Mouse (Mus musculus) liver, embryonic 11.5 days (tissue): ENCODE results near the gene Gm38431. TPM values are rescaled to one million over a fixed set of nuclear protein-coding genes. Genes with fewer than 3 reads are reported as not detected.

Source experiments
- ATAC-seq: fragments of 200-750 bp; cut with Nextera tagmentation; replicated peaks from 2 replicates; pipeline ENCODE4 v1.8.0; 2017; ENCODE audit warnings: moderate number of reproducible peaks, mild to moderate bottlenecking, moderate TSS enrichment, moderate library complexity; ENCODE audit not compliant: low FRiP score
- DNase-seq: peaks from one replicate; pipeline ENCODE4 v3.0.0-alpha.2; 2017; ENCODE audit warnings: low spot score
- H3K27ac ChIP-seq: fragments of 300-500 bp; sonication (generic); 2 replicates; pipeline ENCODE4 v1.5.1; 2014; ENCODE audit warnings: mild to moderate bottlenecking, low read depth, low read length, control low read depth
- H3K27me3 ChIP-seq: fragments of 300-500 bp; sonication (generic); replicated peaks from 2 replicates; pipeline ENCODE4 v1.6.1; 2014; ENCODE audit warnings: low read length, mixed read lengths; ENCODE audit not compliant: control insufficient read depth, insufficient read depth
- H3K36me3 ChIP-seq: fragments of 300-500 bp; sonication (generic); 2 replicates; pipeline ENCODE4 v1.6.1; 2014; ENCODE audit warnings: mild to moderate bottlenecking, low read length, moderate library complexity, mixed read lengths; ENCODE audit not compliant: control insufficient read depth, insufficient read depth
- H3K4me1 ChIP-seq: fragments of 300-500 bp; sonication (generic); replicated peaks from 2 replicates; pipeline ENCODE4 v1.6.1; 2014; ENCODE audit warnings: low read length, mixed read lengths; ENCODE audit not compliant: control insufficient read depth, insufficient read depth
- H3K4me2 ChIP-seq: fragments of 300-500 bp; sonication (generic); 2 replicates; pipeline ENCODE4 v1.6.1; 2014; ENCODE audit warnings: mild to moderate bottlenecking, control low read depth, moderate library complexity
- H3K4me3 ChIP-seq: fragments of 300-500 bp; sonication (generic); 2 replicates; pipeline ENCODE4 v1.5.1; 2014; ENCODE audit warnings: low read depth, low read length, control low read depth
- H3K9ac ChIP-seq: fragments of 300-500 bp; sonication (generic); 2 replicates; pipeline ENCODE4 v1.6.1; 2014; ENCODE audit warnings: low read depth, low read length, control low read depth
- H3K9me3 ChIP-seq: fragments of 300-500 bp; sonication (generic); 2 replicates; pipeline ENCODE4 v1.6.1; 2016; ENCODE audit warnings: low read length, inconsistent platforms, mixed read lengths; ENCODE audit not compliant: control insufficient read depth
- WGBS: fragments of 180-500 bp; shearing (Covaris S2); extraction: QIAGEN DNeasy Blood & Tissue Kit; methylation state at CpG from one replicate; pipeline ENCODE4 v1.1.7; 2014; 5-methylcytosine and 5-hydroxymethylcytosine counted together
- polyA plus RNA-seq: library from polyadenylated mRNA; unstranded; fragments of >200 nt; fragmentation: Nextera tagmentation; extraction: Ambion mirVana; gene quantifications from 2 replicates; pipeline ENCODE4 v1.2.1, GENCODE M21; 2014

Gene Gm38431
- polyA plus RNA-seq, 1 experiment from 2014 or later: 4.3 TPM

DNA sequence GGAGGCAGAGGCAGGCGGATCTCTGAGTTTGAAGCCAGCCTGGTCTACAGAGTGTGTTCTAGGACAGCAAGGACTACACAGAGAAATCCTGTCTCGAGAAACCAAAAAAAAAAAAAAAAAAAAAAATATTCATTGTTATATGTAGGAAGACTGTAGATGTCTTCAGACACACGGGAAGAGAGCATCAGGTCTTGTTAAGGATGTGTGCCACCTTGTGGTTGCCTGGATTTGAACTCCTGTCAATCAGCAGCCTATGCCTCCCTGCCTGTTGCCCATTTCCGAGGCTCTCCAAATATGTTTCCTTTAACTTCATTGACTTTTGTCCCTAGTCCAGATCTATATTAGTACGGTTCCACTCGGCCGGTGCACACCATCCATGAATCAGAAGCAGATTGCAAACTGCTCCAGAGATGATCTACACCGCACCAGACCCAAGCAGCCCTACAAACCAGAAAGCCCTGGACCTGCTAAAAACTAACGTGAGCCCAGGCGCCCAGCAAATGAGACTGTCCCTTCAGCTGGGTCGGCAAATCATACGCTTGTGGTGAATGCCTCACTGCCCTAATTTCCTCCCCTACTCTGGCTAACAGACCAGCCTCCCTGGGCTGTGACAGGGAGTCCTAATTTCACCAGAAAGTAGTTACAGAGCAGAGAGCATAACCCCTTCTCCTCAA is 40.4 kb upstream of the Gm38431 start:
- no peak for DNase-seq
- peaks cover 9% of the 10 kb centered on the region for H3K4me1 ChIP-seq
- no peaks in the 10 kb centered on the region for H3K9me3 ChIP-seq
- no peak overlapping the region for H3K27ac ChIP-seq
- H3K27me3 ChIP-seq: no peaks in the 10 kb centered on the region
- H3K9ac ChIP-seq: no peak overlapping the region
- H3K36me3 ChIP-seq: 0 out of 2 replicates have a peak, but pooled peaks cover 2% of the 10 kb centered on the region
- no peak overlapping the region; the same call in 1 of the 2 replicates for H3K4me2 ChIP-seq
- ATAC-seq: no peak
- no peak overlapping the region for H3K4me3 ChIP-seq
- 75% methylated on average over 12 of the region's 12 CpGs for WGBS

DNA sequence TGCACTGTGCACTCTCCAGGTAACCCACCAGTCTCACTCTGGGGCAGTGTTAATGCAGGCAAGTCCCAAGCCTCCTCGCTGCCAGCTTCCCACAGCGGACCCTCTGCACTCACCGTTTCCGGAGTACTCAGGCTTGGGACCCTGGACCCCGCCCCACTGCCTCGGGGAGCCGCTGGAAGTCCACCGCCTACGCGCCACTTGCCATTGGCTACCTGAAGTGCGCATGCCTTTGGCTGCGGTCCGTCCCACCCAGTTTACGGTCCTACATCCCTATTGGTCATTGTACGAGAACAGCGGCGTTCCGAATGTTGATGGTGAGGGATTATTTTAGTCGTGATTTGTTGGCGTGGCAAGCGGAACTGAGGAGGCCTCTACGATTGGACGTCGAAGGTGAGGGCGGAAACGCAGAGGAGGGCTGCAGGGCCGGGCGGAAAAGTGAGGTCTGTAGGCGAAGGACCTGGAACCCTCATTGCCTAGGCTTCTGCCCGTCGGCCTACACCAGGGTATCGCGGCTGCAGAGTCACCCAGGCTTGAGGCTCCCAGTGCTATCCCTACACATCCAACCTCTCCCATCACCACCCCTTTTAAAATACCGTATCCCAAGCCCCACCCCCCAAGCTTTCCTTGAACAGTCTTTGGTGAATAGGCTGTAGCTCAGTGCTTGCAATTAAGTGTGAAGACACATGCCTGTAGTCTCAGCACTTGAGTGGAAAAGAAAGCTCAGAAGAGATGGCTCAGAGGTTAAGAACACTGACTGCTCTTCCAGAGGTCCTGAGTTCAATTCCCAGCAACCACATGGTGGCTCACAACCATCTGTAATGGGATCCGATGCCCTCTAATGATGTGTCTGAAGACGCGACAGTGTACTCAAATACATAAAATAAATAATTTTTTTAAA is 39.5 kb upstream of the Gm38431 start, which contains the start of gene Tyk2:
Gene Tyk2, minus strand, starts transcription at position 185 of the 898 bp plus-strand sequence.
- Histone ChIP-seq H3K27ac (peak within 1 kb of the TSS; percentile 28; the same call in 1 of the 2 replicates), H3K4me3 (peak within 1 kb of the TSS; percentile 58), H3K4me1 (peaks cover 9% of the 10 kb centered on the region), H3K9me3 (no peaks in the 10 kb centered on the region), H3K27me3 (no peaks in the 10 kb centered on the region), H3K9ac (peak within 1 kb of the TSS; percentile 66), H3K4me2 (peak within 1 kb of the TSS; percentile 80), H3K36me3 (no peaks in the 10 kb centered on the region)
- WGBS: 6% methylated on average over 37 of the region's 37 CpGs
- peak; percentile 95 for ATAC-seq
- peak; percentile 86 for DNase-seq

DNA sequence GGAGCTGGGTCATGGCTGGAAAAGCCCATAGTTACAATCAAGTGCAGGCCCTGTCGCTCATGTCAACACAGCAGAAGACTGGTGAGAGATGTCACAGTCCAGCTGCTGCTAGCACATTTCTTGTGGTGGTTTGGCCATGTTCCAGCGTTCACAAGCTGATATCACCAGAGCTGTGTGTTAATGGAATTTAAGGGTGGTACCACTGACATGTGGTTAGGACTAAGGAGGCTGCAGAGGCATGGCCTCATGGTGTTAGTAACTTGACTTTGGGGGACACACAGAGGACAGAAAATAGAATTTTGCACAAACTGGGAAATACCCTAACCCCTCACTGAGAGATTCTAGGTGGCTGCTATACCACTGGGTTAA is 34.4 kb upstream of the Gm38431 start:
- Histone ChIP-seq H3K4me3 (no peak overlapping the region), H3K9ac (no peak overlapping the region), H3K36me3 (peaks cover 7% of the 10 kb centered on the region; the same call in 1 of the 2 replicates), H3K27me3 (no peaks in the 10 kb centered on the region), H3K4me1 (peaks cover 4% of the 10 kb centered on the region), H3K4me2 (no peak overlapping the region), H3K27ac (no peak overlapping the region), H3K9me3 (no peaks in the 10 kb centered on the region)
- ATAC-seq: no peak
- 69% methylated on average over 2 of the region's 2 CpGs for WGBS
- DNase-seq: no peak

DNA sequence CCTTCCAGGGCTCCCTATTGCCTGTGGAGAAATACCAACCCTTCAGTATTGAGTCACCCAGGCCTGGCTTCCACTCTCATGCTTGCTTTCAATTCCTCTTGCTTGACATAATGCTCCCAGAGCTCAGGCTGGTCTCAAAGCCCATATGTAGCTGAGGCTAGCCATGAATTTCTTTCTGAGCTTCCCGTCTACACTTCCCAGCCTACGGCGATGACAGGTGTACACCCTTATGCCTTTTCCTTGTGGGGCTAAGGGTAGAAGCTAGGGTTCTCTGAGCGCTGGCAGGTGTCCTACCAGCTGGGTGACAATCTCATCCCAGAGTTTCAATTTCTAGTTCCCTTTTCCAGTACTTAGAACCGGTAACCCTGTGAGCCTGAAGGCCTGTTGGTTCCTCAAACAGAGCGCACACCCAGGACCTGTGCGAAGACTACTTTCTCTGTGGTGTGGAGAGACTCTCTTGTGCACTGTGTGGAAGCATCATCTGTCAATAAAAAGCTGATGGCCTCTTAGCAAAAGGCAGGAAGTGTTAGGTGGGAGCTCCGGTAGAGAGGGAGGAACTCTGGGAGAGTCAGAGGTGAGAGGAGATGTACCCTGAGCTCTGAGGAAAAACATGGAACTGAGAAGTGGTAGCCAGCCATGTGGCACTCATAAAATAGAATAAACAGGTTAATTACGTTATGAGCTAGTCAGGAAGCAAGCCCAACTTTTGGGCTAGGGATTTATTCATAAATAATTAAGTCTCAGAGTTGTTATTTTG is 33.9 kb upstream of the Gm38431 start:
- no peaks in the 10 kb centered on the region for H3K9me3 ChIP-seq
- no peak for ATAC-seq
- H3K9ac ChIP-seq: no peak overlapping the region
- WGBS: 78% methylated on average over 9 of the region's 9 CpGs
- H3K4me1 ChIP-seq: peaks cover 4% of the 10 kb centered on the region
- H3K27ac ChIP-seq: no peak overlapping the region
- no peak for DNase-seq
- H3K4me3 ChIP-seq: no peak overlapping the region
- peaks cover 8% of the 10 kb centered on the region; the same call in 1 of the 2 replicates for H3K36me3 ChIP-seq
- no peaks in the 10 kb centered on the region for H3K27me3 ChIP-seq
- H3K4me2 ChIP-seq: no peak overlapping the region

DNA sequence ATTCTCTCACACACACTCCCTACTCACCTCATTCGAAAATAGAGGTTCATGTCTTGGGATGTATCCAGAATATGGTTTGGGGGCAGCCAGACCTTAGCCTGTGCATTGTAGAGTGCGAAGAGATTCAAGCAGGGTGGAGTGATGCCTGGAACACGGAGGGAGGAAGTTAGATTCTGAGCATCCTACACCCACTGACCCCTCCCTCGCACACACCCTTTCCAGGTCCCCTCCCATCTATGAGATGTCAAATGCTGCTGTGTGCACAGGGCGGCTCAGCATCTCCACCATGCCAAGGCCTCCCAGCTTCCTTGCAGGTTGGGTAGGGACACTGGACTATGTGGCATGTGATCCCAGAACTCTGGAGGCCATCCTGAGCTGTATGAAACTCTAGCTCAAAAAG is 33.0 kb upstream of the Gm38431 start:
- no peak for DNase-seq
- Histone ChIP-seq H3K36me3 (peaks cover 8% of the 10 kb centered on the region; the same call in 1 of the 2 replicates), H3K27me3 (no peaks in the 10 kb centered on the region), H3K27ac (no peak overlapping the region), H3K4me2 (no peak overlapping the region), H3K9me3 (no peaks in the 10 kb centered on the region), H3K4me3 (no peak overlapping the region), H3K4me1 (no peaks in the 10 kb centered on the region; the same call in 1 of the 2 replicates), H3K9ac (no peak overlapping the region)
- no peak for ATAC-seq
- 84% methylated on average over 5 of the region's 5 CpGs for WGBS

DNA sequence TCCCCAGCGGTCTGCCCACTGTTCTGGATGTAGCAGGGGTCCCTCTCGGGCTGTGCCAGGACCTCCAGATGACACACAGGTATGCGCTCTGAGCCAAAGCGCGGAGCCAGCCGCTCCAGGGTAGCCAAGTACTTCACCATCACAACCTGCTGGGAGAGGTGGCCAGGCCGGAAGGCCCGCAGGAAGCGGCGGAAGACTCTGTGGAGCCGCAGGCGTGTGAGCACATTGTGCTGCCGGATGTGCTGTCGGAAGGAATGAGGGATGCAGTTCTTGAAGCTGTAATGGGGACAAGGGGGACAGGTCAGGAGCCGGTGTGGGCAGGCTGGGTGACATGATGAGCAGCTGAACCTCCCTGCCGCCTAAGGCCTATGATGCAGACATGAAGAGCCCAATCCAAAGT is 29.7 kb upstream of the Gm38431 start:
- Histone ChIP-seq H3K9ac (no peak overlapping the region), H3K9me3 (no peaks in the 10 kb centered on the region), H3K4me2 (no peak overlapping the region), H3K27me3 (no peaks in the 10 kb centered on the region), H3K27ac (no peak overlapping the region), H3K36me3 (peaks cover 8% of the 10 kb centered on the region; the same call in 1 of the 2 replicates), H3K4me3 (no peak overlapping the region), H3K4me1 (no peaks in the 10 kb centered on the region)
- no peak for ATAC-seq
- 82% methylated on average over 16 of the region's 16 CpGs for WGBS
- no peak for DNase-seq

DNA sequence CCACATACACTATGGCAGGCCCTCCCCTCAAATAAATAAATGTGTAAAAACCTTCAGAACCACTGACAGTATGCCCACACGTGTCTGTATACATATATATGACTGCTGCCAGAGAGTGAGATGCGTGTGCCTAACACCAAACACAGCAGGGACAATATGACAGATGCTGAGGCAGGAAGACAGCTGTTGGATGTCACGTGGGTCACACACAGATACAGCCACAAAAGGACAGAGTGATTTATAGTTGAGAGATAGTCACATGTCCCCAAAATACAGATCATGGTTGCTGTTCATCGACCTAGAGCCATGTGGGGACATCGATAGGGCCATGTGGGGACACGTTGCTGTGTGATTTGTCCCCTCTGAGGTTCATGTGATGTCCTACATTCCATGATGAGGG is 25.3 kb upstream of the Gm38431 start:
- WGBS: 77% methylated on average over 6 of the region's 6 CpGs
- H3K4me1 ChIP-seq: no peaks in the 10 kb centered on the region; the same call in 1 of the 2 replicates
- no peak overlapping the region for H3K9ac ChIP-seq
- H3K36me3 ChIP-seq: 0 out of 2 replicates have a peak, but pooled peaks cover 3% of the 10 kb centered on the region
- H3K9me3 ChIP-seq: no peaks in the 10 kb centered on the region
- DNase-seq (no peak), ATAC-seq (no peak)
- H3K4me3 ChIP-seq: no peak overlapping the region
- H3K27ac ChIP-seq: no peak overlapping the region
- no peak overlapping the region for H3K4me2 ChIP-seq
- H3K27me3 ChIP-seq: no peaks in the 10 kb centered on the region

DNA sequence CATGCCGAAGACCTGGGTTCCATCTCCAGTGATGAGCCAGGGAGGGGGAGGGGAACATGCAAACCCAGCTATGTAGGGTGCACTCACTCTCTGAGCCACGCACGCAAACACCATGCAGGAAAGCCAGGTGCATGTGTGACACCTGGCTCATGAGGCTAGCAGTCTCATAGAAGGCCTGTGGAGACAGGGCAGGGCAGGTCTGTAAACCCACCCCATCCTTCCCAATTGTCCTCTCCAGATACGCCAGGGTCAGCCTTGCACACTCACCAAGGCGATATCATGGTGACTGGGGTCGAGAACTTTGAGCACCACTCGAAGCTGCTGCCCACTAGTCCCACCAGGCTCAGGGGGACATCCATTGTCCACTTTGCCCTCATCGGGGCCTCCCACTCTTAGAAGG is 23.3 kb upstream of the Gm38431 start:
- H3K9me3 ChIP-seq: no peaks in the 10 kb centered on the region
- H3K4me1 ChIP-seq: peaks cover 2% of the 10 kb centered on the region; the same call in 1 of the 2 replicates
- no peak overlapping the region for H3K9ac ChIP-seq
- no peaks in the 10 kb centered on the region for H3K36me3 ChIP-seq
- ATAC-seq (no peak), DNase-seq (no peak)
- no peak overlapping the region for H3K4me2 ChIP-seq
- H3K27ac ChIP-seq: no peak overlapping the region
- WGBS: 90% methylated on average over 8 of the region's 8 CpGs
- no peak overlapping the region for H3K4me3 ChIP-seq
- no peaks in the 10 kb centered on the region for H3K27me3 ChIP-seq
